Mouse (Mus musculus): ENCODE data around the gene Acbd6. TPM values are rescaled to one million over a fixed set of nuclear protein-coding genes. Genes with fewer than 3 reads are reported as not detected.

Acbd6 gene
- total RNA-seq, 2 experiments from 2014 or later: 50.0 to 54.9 TPM

GRCm38 (mm10) chr1:155621075-155621474 lies 63.2 kb downstream of the Acbd6 start:
- no peak for DNase-seq
- intact Hi-C loops (cut with DNase I; ENCODE audit: low total_unique reads): no loop called here

GRCm38 (mm10) chr1:155623192-155623591 lies 65.3 kb downstream of the Acbd6 start:
- intact Hi-C loops (cut with DNase I; ENCODE audit: low total_unique reads): no loop called here
- DNase-seq: no peak

DNA sequence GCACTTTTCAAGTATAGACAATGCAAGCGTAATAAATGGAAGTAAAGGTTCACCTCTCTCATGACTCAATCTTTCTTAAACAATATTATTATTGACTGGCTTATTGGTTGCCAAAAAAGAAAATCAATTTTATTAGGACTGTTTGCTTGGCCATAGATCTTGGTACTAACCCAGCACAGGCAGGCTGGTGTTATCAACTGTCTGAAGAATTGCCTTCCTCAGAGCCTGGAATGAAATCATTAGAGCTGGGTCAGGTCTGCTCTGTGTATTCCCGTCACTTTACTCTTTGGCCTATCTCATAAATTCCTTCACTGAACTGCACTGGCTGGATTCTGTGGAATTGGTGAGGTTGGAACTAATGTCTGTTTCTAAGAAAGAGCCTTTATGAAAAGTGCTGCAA lies 69.8 kb downstream of the Acbd6 start:
- intact Hi-C loops (cut with DNase I; ENCODE audit: low total_unique reads): no loop called here
- DNase-seq: no peak

- intact Hi-C loops (cut with DNase I; ENCODE audit: low total_unique reads): no loop called here
These were observed 78.7 kb downstream of the Acbd6 start for GRCm38 (mm10) chr1:155636648-155637047.

DNA sequence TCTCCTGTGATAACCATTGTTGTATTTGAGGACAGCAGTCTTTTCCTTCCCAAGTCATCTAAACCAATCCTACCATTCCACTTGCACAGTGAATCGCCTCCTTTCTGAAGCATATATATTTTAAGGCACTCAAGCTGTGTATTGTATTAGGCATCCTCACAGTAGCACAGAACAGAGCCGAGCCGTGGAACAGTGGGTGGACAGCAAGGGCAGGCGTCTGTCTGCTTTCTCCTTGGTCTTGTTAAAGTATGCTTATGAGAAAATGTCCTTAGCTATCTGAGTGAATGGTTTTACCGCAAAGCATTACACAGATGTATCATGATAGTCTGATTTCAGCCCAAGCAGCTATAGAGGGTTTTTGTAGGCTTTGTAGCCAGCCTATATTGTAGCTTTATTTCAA lies 87.9 kb downstream of the Acbd6 start:
- intact Hi-C loops (cut with DNase I; ENCODE audit: low total_unique reads): no loop called here
- no peak for DNase-seq

More at GRCm38 (mm10) chr1:155636648-155637047, 78.7 kb downstream of the Acbd6 start:
- DNase-seq: no peak

- intact Hi-C loops (cut with DNase I; ENCODE audit: low total_unique reads): no loop called here
- no peak for DNase-seq
These were observed 88.7 kb downstream of the Acbd6 start for GRCm38 (mm10) chr1:155646345-155647307.

GRCm38 (mm10) chr1:155650121-155650846 lies 92.4 kb downstream of the Acbd6 start:
- intact Hi-C loops (cut with DNase I; ENCODE audit: low total_unique reads): no loop called here

DNA sequence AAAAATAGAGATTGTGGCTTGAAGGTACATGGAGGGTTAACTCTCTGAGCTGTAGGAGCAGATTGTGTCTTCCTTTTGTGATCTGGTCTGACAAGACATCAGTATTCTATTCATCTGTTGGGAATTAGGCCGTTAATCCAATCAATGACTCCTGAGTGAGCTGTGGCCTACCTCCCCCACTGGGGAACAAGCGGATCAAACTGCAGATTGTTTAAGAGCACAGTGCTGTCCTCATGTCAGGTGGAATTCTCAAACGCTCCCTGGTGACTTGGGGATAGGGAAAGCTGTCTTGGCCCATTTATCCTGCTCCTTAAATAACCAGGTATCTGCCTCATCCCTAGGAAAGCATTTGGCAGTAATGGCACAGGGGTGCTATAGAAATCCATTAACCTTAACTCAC lies 97.0 kb downstream of the Acbd6 start:
- intact Hi-C loops (cut with DNase I; ENCODE audit: low total_unique reads): no loop called here
- no peak for DNase-seq

More at GRCm38 (mm10) chr1:155650121-155650846, 92.4 kb downstream of the Acbd6 start:
- DNase-seq: peak; percentile 24

DNA sequence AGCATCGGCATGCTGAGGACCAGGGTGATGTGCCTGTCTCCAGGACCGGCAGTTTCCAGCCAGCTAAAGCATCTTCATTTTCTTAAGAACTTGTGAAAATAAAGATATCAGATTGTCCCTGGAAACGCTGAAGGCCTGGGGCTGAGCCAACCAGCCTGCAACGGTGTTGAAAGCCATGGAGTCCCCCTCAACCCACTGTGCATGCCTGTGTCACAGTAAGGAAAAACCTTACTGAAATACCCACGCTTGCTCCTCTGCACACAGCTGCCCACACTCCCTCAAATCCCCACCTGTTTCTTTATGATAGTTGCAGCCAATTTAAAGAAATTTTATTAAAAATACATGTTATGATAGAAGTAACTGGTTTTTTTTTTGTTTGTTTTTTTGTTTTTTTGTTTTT lies 98.4 kb downstream of the Acbd6 start:
- intact Hi-C loops (cut with DNase I; ENCODE audit: low total_unique reads): no loop called here

GRCm38 (mm10) chr1:155663994-155664393 lies 106.1 kb downstream of the Acbd6 start:
- no peak for DNase-seq

More for the DNA sequence above, 98.4 kb downstream of the Acbd6 start:
- DNase-seq: no peak

DNA sequence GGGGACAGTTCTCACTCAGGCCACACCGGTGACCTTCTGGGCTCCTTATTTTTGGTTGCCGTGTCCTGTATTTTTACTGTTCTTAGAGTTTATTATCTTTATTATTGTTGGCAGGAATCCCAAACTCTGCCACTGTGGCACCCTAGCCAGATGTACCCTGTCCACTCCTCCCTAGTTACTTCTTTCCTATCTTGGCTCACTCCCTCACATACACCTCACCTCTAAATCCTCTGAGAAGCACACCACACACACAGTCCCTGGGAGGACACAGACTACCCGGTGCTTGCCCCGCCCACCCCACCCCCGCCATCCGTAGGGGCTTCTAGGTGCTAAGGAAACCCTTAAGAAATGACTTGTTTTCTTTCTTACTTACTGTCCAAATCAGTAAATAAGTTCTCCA lies 117.7 kb downstream of the Acbd6 start:
- intact Hi-C loops (cut with DNase I; ENCODE audit: low total_unique reads): no loop called here
- no peak for DNase-seq

More at GRCm38 (mm10) chr1:155663994-155664393, 106.1 kb downstream of the Acbd6 start:
- intact Hi-C loops (cut with DNase I; ENCODE audit: low total_unique reads): no loop called here

GRCm38 (mm10) chr1:155681116-155681799 lies 123.3 kb downstream of the Acbd6 start:
- no peak for DNase-seq
- intact Hi-C loops (cut with DNase I; ENCODE audit: low total_unique reads): no loop called here

DNA sequence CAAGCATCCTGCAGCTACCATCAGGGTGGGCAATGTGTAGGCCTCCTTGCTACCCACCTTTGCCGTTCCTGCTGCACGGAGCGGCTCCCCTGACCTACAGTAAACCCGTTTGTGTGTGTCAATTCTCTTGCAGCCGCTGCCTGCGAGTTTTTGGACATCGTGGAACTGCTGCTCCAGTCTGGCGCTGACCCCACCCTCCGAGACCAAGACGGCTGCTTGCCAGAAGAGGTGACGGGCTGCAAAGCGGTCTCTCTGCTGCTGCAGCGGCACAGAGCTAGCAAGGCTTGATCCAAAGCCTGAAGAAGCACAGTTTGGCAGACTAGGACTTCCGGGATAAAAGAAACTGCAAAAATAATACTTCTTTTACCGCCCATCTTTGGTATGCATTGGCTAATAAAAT lies 128.9 kb downstream of the Acbd6 start:
- intact Hi-C loops (cut with DNase I; ENCODE audit: low total_unique reads): no loop called here
- DNase-seq: peak; percentile 20

DNA sequence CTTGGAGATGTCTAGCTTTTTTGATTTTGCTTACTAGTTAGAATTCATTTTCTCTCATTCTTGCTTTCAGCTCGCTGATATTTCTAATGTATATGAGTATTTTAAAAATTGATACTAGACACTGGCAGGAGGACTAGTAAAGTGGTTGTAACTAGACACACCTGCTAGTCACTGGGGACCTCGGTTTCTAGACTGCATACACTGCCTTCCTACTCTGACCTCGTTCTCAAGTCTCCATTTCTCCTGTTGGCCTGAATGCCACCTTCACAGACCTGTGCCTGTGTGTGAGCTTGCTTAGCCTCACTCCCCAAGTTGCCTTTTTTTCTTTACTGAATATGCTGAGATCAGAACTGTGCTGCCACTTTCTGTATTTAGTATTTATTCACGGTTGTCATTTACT lies 131.2 kb downstream of the Acbd6 start:
- intact Hi-C loops (cut with DNase I; ENCODE audit: low total_unique reads): no loop called here
- no peak for DNase-seq

- no peak for DNase-seq
- intact Hi-C loops (cut with DNase I; ENCODE audit: low total_unique reads): no loop called here
These were observed 131.6 kb downstream of the Acbd6 start for GRCm38 (mm10) chr1:155689558-155689957.

GRCm38 (mm10) chr1:155692230-155692629 lies 134.3 kb downstream of the Acbd6 start:
- intact Hi-C loops (cut with DNase I; ENCODE audit: low total_unique reads): no loop called here
- DNase-seq: no peak

- intact Hi-C loops (cut with DNase I; ENCODE audit: low total_unique reads): no loop called here
- DNase-seq: no peak
These were observed 135.1 kb downstream of the Acbd6 start for GRCm38 (mm10) chr1:155693026-155693425.

- intact Hi-C loops (cut with DNase I; ENCODE audit: low total_unique reads): no loop called here
These were observed 135.5 kb downstream of the Acbd6 start for GRCm38 (mm10) chr1:155693443-155693842.

GRCm38 (mm10) chr1:155698373-155699159 lies 140.6 kb downstream of the Acbd6 start:
- DNase-seq: peak; percentile 30
- intact Hi-C loops (cut with DNase I; ENCODE audit: low total_unique reads): no loop called here

More at GRCm38 (mm10) chr1:155693443-155693842, 135.5 kb downstream of the Acbd6 start:
- no peak for DNase-seq
